Mouse (Mus musculus): ENCODE measurements around the gene Ncf2. TPM values are rescaled to one million over a fixed set of nuclear protein-coding genes. Genes with fewer than 3 reads are reported as not detected.

Gene Ncf2
- total and polyA plus RNA-seq, 2 experiments from 2014 or later: 1.6 to 1.8 TPM

- H3K4me1 ChIP-seq (ENCODE audit: insufficient read depth, low read length): no peaks in the 10 kb centered on the region
- H3K4me3 ChIP-seq (ENCODE audit: low read depth, low read length): no peak overlapping the region
- WGBS: 87% methylated on average over 5 of the region's 5 CpGs
- no peak overlapping the region for H3K4me2 ChIP-seq (ENCODE audit: low read depth, low read length, poor library complexity, severe bottlenecking)
- no peak for TF ChIP-seq CTCF (IDR thresholded peaks at IDR 0.05)
- ATAC-seq (ENCODE audit: low FRiP score) (no peak), DNase-seq (ENCODE audit: low spot score) (no peak)
- H3K9me3 ChIP-seq (ENCODE audit: low read length): no peaks in the 10 kb centered on the region
- H3K9ac ChIP-seq (replicated peaks; ENCODE audit: low read length, poor library complexity, severe bottlenecking): no peak overlapping the region
- no peak overlapping the region for H3K27ac ChIP-seq (ENCODE audit: low read depth, low read length)
- H3K27me3 ChIP-seq (ENCODE audit: insufficient read depth, low read length): no peaks in the 10 kb centered on the region
- no peaks in the 10 kb centered on the region for H3K36me3 ChIP-seq (ENCODE audit: insufficient read depth, low read length)
Measured at GRCm38 (mm10) chr1:152826446-152826845, 26.5 kb downstream of the Ncf2 start.

GRCm38 (mm10) chr1:152828168-152828567 lies 28.2 kb downstream of the Ncf2 start:
- H3K27ac ChIP-seq (ENCODE audit: low read depth, low read length): no peak overlapping the region
- WGBS: 80% methylated on average over 5 of the region's 5 CpGs
- H3K4me2 ChIP-seq (ENCODE audit: low read depth, low read length, poor library complexity, severe bottlenecking): no peak overlapping the region
- no peak overlapping the region for H3K4me3 ChIP-seq (ENCODE audit: low read depth, low read length)
- no peaks in the 10 kb centered on the region for H3K27me3 ChIP-seq (ENCODE audit: insufficient read depth, low read length)
- no peak for TF ChIP-seq CTCF (IDR thresholded peaks at IDR 0.05)
- ATAC-seq (ENCODE audit: low FRiP score) (no peak), DNase-seq (ENCODE audit: low spot score) (no peak)
- H3K9ac ChIP-seq (replicated peaks; ENCODE audit: low read length, poor library complexity, severe bottlenecking): no peak overlapping the region
- no peaks in the 10 kb centered on the region for H3K36me3 ChIP-seq (ENCODE audit: insufficient read depth, low read length)
- no peaks in the 10 kb centered on the region for H3K4me1 ChIP-seq (ENCODE audit: insufficient read depth, low read length)
- H3K9me3 ChIP-seq (ENCODE audit: low read length): no peaks in the 10 kb centered on the region

- no peak for TF ChIP-seq CTCF (IDR thresholded peaks at IDR 0.05)
- ATAC-seq (ENCODE audit: low FRiP score): no peak
- 81% methylated on average over 10 of the region's 10 CpGs for WGBS
Measured at GRCm38 (mm10) chr1:152828637-152829355, 28.8 kb downstream of the Ncf2 start.

GRCm38 (mm10) chr1:152830054-152830453 lies 30.1 kb downstream of the Ncf2 start:
- Histone ChIP-seq H3K4me3 (ENCODE audit: low read depth, low read length) (no peak overlapping the region), H3K4me2 (ENCODE audit: low read depth, low read length, poor library complexity, severe bottlenecking) (no peak overlapping the region), H3K27me3 (ENCODE audit: insufficient read depth, low read length) (no peaks in the 10 kb centered on the region), H3K27ac (ENCODE audit: low read depth, low read length) (no peak overlapping the region), H3K9me3 (ENCODE audit: low read length) (no peaks in the 10 kb centered on the region), H3K9ac (replicated peaks; ENCODE audit: low read length, poor library complexity, severe bottlenecking) (no peak overlapping the region), H3K36me3 (ENCODE audit: insufficient read depth, low read length) (no peaks in the 10 kb centered on the region; the same call in 1 of the 2 replicates), H3K4me1 (ENCODE audit: insufficient read depth, low read length) (no peaks in the 10 kb centered on the region)
- ATAC-seq (ENCODE audit: low FRiP score) (no peak), DNase-seq (ENCODE audit: low spot score) (no peak)
- WGBS: 95% methylated on average over 9 of the region's 9 CpGs
- TF ChIP-seq CTCF (IDR thresholded peaks at IDR 0.05): no peak

More at GRCm38 (mm10) chr1:152828637-152829355, 28.8 kb downstream of the Ncf2 start:
- no peak overlapping the region for H3K4me2 ChIP-seq (ENCODE audit: low read depth, low read length, poor library complexity, severe bottlenecking)
- H3K27ac ChIP-seq (ENCODE audit: low read depth, low read length): no peak overlapping the region
- DNase-seq (ENCODE audit: low spot score): no peak
- no peak overlapping the region for H3K4me3 ChIP-seq (ENCODE audit: low read depth, low read length)
- no peaks in the 10 kb centered on the region for H3K27me3 ChIP-seq (ENCODE audit: insufficient read depth, low read length)
- H3K9ac ChIP-seq (replicated peaks; ENCODE audit: low read length, poor library complexity, severe bottlenecking): no peak overlapping the region
- H3K36me3 ChIP-seq (ENCODE audit: insufficient read depth, low read length): no peaks in the 10 kb centered on the region
- H3K4me1 ChIP-seq (ENCODE audit: insufficient read depth, low read length): no peaks in the 10 kb centered on the region
- no peaks in the 10 kb centered on the region for H3K9me3 ChIP-seq (ENCODE audit: low read length)

- ATAC-seq (ENCODE audit: low FRiP score) (no peak), DNase-seq (ENCODE audit: low spot score) (no peak)
- WGBS: 78% methylated on average over 8 of the region's 8 CpGs
- H3K4me1 ChIP-seq (ENCODE audit: insufficient read depth, low read length): no peaks in the 10 kb centered on the region
- H3K9ac ChIP-seq (replicated peaks; ENCODE audit: low read length, poor library complexity, severe bottlenecking): no peak overlapping the region
- H3K4me2 ChIP-seq (ENCODE audit: low read depth, low read length, poor library complexity, severe bottlenecking): no peak overlapping the region
- no peak overlapping the region for H3K4me3 ChIP-seq (ENCODE audit: low read depth, low read length)
- H3K36me3 ChIP-seq (ENCODE audit: insufficient read depth, low read length): no peaks in the 10 kb centered on the region; the same call in 1 of the 2 replicates
- no peaks in the 10 kb centered on the region for H3K27me3 ChIP-seq (ENCODE audit: insufficient read depth, low read length)
- no peak for TF ChIP-seq CTCF (IDR thresholded peaks at IDR 0.05)
- H3K9me3 ChIP-seq (ENCODE audit: low read length): no peaks in the 10 kb centered on the region
- H3K27ac ChIP-seq (ENCODE audit: low read depth, low read length): no peak overlapping the region
Measured at GRCm38 (mm10) chr1:152831003-152831402, 31.0 kb downstream of the Ncf2 start.

GRCm38 (mm10) chr1:152831619-152832018 lies 31.6 kb downstream of the Ncf2 start:
- WGBS: 82% methylated on average over 5 of the region's 5 CpGs

More at GRCm38 (mm10) chr1:152831619-152832018, 31.6 kb downstream of the Ncf2 start:
- no peaks in the 10 kb centered on the region for H3K9me3 ChIP-seq (ENCODE audit: low read length)
- no peaks in the 10 kb centered on the region for H3K27me3 ChIP-seq (ENCODE audit: insufficient read depth, low read length)
- ATAC-seq (ENCODE audit: low FRiP score): no peak
- H3K9ac ChIP-seq (replicated peaks; ENCODE audit: low read length, poor library complexity, severe bottlenecking): no peak overlapping the region
- TF ChIP-seq CTCF (IDR thresholded peaks at IDR 0.05): no peak
- H3K4me1 ChIP-seq (ENCODE audit: insufficient read depth, low read length): no peaks in the 10 kb centered on the region
- no peak overlapping the region for H3K4me2 ChIP-seq (ENCODE audit: low read depth, low read length, poor library complexity, severe bottlenecking)
- no peaks in the 10 kb centered on the region; the same call in 1 of the 2 replicates for H3K36me3 ChIP-seq (ENCODE audit: insufficient read depth, low read length)
- no peak overlapping the region for H3K4me3 ChIP-seq (ENCODE audit: low read depth, low read length)
- no peak for DNase-seq (ENCODE audit: low spot score)
- H3K27ac ChIP-seq (ENCODE audit: low read depth, low read length): no peak overlapping the region
